Mouse (Mus musculus) midbrain, postnatal 0 days (tissue): ENCODE data around the gene Rhod. TPM values are rescaled to one million over a fixed set of nuclear protein-coding genes. Genes with fewer than 3 reads are reported as not detected.

Experiments
- ATAC-seq: fragments of 200-750 bp; cut with Nextera tagmentation; 2 replicates; pipeline ENCODE4 v1.8.0; 2017; ENCODE audit warnings: moderate number of reproducible peaks, mild to moderate bottlenecking, moderate TSS enrichment, moderate library complexity; ENCODE audit not compliant: low FRiP score
- DNase-seq: peaks from one replicate; pipeline ENCODE4 v3.0.0-alpha.2; 2015; ENCODE audit warnings: low spot score
- H3K27ac ChIP-seq: fragments of 300-500 bp; sonication (generic); 2 replicates; pipeline ENCODE4 v1.5.1; 2014; ENCODE audit warnings: low read depth, mild to moderate bottlenecking, low read length, mixed read lengths
- H3K27me3 ChIP-seq: fragments of 300-500 bp; sonication (generic); 2 replicates; pipeline ENCODE4 v1.6.1; 2014; ENCODE audit warnings: low read length, control low read depth, mixed read lengths; ENCODE audit not compliant: insufficient read depth
- H3K36me3 ChIP-seq: fragments of 300-500 bp; sonication (generic); 2 replicates; pipeline ENCODE4 v1.6.1; 2014; ENCODE audit warnings: low read length, control low read depth, mixed read lengths; ENCODE audit not compliant: insufficient read depth
- H3K4me1 ChIP-seq: fragments of 300-500 bp; sonication (generic); 2 replicates; pipeline ENCODE4 v1.6.1; 2014; ENCODE audit warnings: mild to moderate bottlenecking, control low read depth, antibody characterized with exemption, low read length, mixed read lengths; ENCODE audit not compliant: insufficient read depth
- H3K4me2 ChIP-seq: fragments of 300-500 bp; sonication (generic); 2 replicates; pipeline ENCODE4 v1.6.1; 2014; ENCODE audit warnings: low read depth, mild to moderate bottlenecking, low read length, mixed read lengths; ENCODE audit not compliant: poor library complexity, severe bottlenecking
- H3K4me3 ChIP-seq: fragments of 300-500 bp; sonication (generic); 2 replicates; pipeline ENCODE4 v1.5.1; 2014; ENCODE audit warnings: low read depth, mild to moderate bottlenecking, low read length, moderate library complexity
- H3K9ac ChIP-seq: fragments of 300-500 bp; sonication (generic); replicated peaks from 2 replicates; pipeline ENCODE4 v1.6.1; 2014; ENCODE audit warnings: mild to moderate bottlenecking, low read length, moderate library complexity, mixed read lengths; ENCODE audit not compliant: poor library complexity, severe bottlenecking
- H3K9me3 ChIP-seq: fragments of 300-500 bp; sonication (generic); 2 replicates; pipeline ENCODE4 v1.6.1; 2016; ENCODE audit warnings: low read length, control low read depth
- CTCF ChIP-seq: IDR thresholded peaks from 2 replicates; pipeline ENCODE4 v1.5.1; 2016; ENCODE audit warnings: antibody characterized with exemption, mild to moderate bottlenecking
- WGBS: fragments of 180-500 bp; shearing (Covaris S2); extraction: QIAGEN DNeasy Blood & Tissue Kit; methylation state at CpG from one replicate; pipeline ENCODE4 v1.1.7; 2014; 5-methylcytosine and 5-hydroxymethylcytosine counted together
- polyA plus RNA-seq: library from polyadenylated mRNA; unstranded; fragments of >200 nt; fragmentation: Nextera tagmentation; extraction: Ambion mirVana; gene quantifications from 2 replicates; pipeline ENCODE4 v1.2.1, GENCODE M21; 2015
- total RNA-seq: library from RNA; depleted of rRNA; stranded (reverse); fragments of >200 nt; gene quantifications from 2 replicates; pipeline ENCODE4 v1.2.3, GENCODE M21; 2014

Gene Rhod
- total and polyA plus RNA-seq, 2 experiments from 2014 or later: 2.7 to 6.2 TPM

GRCm38 (mm10) chr19:4446661-4447420 lies 7.6 kb upstream of the Rhod start:
- Histone ChIP-seq H3K4me2 (no peak overlapping the region), H3K4me1 (no peaks in the 10 kb centered on the region), H3K27ac (no peak overlapping the region), H3K36me3 (no peaks in the 10 kb centered on the region), H3K9ac (no peak overlapping the region), H3K4me3 (no peak overlapping the region), H3K9me3 (no peaks in the 10 kb centered on the region), H3K27me3 (no peaks in the 10 kb centered on the region)
- no peak for DNase-seq
- ATAC-seq: no peak
- TF ChIP-seq CTCF: no peak
- WGBS: 83% methylated on average over 8 of the region's 8 CpGs

- ATAC-seq (no peak), DNase-seq (peak; percentile 74)
- H3K27ac ChIP-seq: no peak overlapping the region
- H3K9me3 ChIP-seq: no peaks in the 10 kb centered on the region
- H3K4me2 ChIP-seq: no peak overlapping the region
- H3K9ac ChIP-seq: no peak overlapping the region
- 10% methylated on average over 3 of the region's 3 CpGs for WGBS
- H3K27me3 ChIP-seq: peaks cover 18% of the 10 kb centered on the region
- TF ChIP-seq CTCF: peak; percentile 94
- H3K4me3 ChIP-seq: no peak overlapping the region
- no peaks in the 10 kb centered on the region for H3K36me3 ChIP-seq
- H3K4me1 ChIP-seq: peaks cover 7% of the 10 kb centered on the region; the same call in 1 of the 2 replicates
Observed at GRCm38 (mm10) chr19:4442408-4442807, 3.2 kb upstream of the Rhod start.

- Histone ChIP-seq H3K27ac (no peak overlapping the region), H3K4me2 (no peak overlapping the region), H3K9ac (no peak overlapping the region), H3K27me3 (peaks cover 18% of the 10 kb centered on the region), H3K4me3 (no peak overlapping the region), H3K9me3 (no peaks in the 10 kb centered on the region), H3K36me3 (no peaks in the 10 kb centered on the region), H3K4me1 (peaks cover 7% of the 10 kb centered on the region; the same call in 1 of the 2 replicates)
- no peak for ATAC-seq
- WGBS: 42% methylated on average over 10 of the region's 10 CpGs
- no peak for TF ChIP-seq CTCF
- DNase-seq: no peak
Observed at GRCm38 (mm10) chr19:4441621-4442161, 2.5 kb upstream of the Rhod start.

GRCm38 (mm10) chr19:4441090-4441591 lies 1.9 kb upstream of the Rhod start:
- Histone ChIP-seq H3K4me3 (no peak overlapping the region), H3K4me1 (peaks cover 7% of the 10 kb centered on the region; the same call in 1 of the 2 replicates), H3K27ac (no peak overlapping the region), H3K4me2 (no peak overlapping the region), H3K9ac (no peak overlapping the region), H3K9me3 (no peaks in the 10 kb centered on the region), H3K27me3 (peaks cover 18% of the 10 kb centered on the region), H3K36me3 (no peaks in the 10 kb centered on the region)
- WGBS: 27% methylated on average over 6 of the region's 6 CpGs
- peak; percentile 74 for TF ChIP-seq CTCF
- ATAC-seq (no peak), DNase-seq (no peak)

- Histone ChIP-seq H3K4me1 (peaks cover 7% of the 10 kb centered on the region; the same call in 1 of the 2 replicates), H3K27ac (no peak overlapping the region), H3K4me3 (no peak overlapping the region), H3K9ac (no peak overlapping the region), H3K4me2 (no peak overlapping the region), H3K9me3 (no peaks in the 10 kb centered on the region), H3K36me3 (no peaks in the 10 kb centered on the region), H3K27me3 (peaks cover 18% of the 10 kb centered on the region)
- no peak for TF ChIP-seq CTCF
- DNase-seq (no peak), ATAC-seq (no peak)
- 12% methylated on average over 8 of the region's 8 CpGs for WGBS
Observed at GRCm38 (mm10) chr19:4440222-4440621, 990 bp upstream of the Rhod start.

- Histone ChIP-seq H3K4me1 (peaks cover 7% of the 10 kb centered on the region; the same call in 1 of the 2 replicates), H3K27ac (no peak overlapping the region), H3K36me3 (no peaks in the 10 kb centered on the region), H3K27me3 (peaks cover 18% of the 10 kb centered on the region), H3K4me2 (peak overlapping the region; percentile 97), H3K4me3 (peak overlapping the region; percentile 47), H3K9ac (peak overlapping the region; percentile 56; the same call in 1 of the 2 replicates), H3K9me3 (no peaks in the 10 kb centered on the region)
- DNase-seq (no peak), ATAC-seq (no peak)
- no peak for TF ChIP-seq CTCF
- 9% methylated on average over 8 of the region's 8 CpGs for WGBS
Observed at GRCm38 (mm10) chr19:4438791-4439160, 456 bp downstream of the Rhod start.
